Mouse (Mus musculus): Measurements from ENCODE around the gene Dvl1.
A peak's percentile ranks its signal among the peaks of the same experiment; 100 is the strongest.

Gene Dvl1

DNA sequence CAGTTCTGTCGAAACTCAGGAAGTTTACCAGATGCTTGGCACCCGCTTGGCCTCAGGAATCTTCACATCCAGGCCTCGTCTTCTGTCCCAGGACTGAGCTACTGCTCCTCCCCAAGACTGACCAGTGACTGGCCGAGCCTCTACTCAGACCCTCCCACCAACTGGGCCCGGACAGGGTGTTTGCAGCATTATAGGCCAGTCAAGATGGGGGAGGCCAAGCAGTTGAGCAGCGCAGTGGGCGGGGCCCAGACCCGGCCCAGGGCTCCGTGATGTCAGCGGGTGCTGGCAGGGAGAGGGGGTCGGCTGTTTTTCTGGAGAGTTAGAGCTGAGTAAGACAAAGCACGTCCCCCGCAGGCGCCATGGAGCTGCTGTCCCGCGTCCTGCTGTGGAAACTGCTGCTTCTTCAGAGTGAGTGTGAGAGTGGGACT, 7.7 kb upstream of the Dvl1 start, which contains the start of gene Mxra8:
Gene Mxra8 (plus strand): TSS at position 198 of the 428 bp plus-strand sequence.
- DNase-seq (ENCODE audit: low spot score in 2 of 2): peak; percentile 90 to 91

DNA sequence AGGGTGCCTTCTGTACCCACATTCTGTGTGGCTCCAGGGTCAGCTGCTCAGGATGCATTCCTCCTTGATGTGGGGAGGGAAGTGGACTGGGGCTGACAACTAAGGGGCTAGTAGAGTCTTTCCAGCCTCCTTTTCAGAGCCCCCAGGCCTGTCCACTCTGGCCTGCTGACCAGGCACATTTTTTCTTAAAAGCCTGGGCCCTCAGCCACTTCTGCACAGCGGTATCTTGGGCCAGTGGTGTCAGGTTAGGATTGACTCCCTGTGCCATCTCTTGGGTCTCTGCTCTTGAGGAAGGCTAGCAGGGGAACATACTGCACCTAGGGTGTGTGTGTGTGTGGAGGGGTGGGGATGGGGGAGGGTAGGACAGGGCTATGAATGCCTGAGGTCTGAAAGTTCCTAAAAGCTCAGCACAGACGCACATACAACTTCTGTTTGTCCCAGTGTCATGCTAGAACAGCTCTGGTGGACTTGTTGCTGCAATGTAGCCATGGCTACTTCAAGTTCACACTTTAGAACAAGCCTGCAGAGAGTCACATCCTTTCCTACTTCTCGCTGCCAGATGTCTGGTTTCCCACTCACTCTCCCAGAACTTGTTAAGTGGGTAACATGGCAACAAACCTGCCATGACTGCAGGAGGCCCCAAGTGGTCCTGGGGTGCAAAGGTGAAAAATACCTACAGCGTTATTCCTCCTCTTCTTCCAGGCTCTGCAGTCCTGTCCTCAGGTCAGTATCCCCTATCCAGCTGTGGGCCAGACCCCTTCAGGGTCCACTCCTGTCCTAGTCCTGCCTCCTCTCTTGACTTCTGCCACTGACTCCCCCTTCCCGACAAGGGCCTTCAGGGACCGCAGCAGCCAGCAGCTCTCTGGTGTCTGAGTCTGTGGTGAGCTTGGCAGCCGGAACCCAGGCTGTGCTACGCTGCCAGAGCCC, 6.9 kb upstream of the Dvl1 start:
- DNase-seq (ENCODE audit: low spot score in 2 of 2): peak in 1 of 2 experiments; percentile 25

DNA sequence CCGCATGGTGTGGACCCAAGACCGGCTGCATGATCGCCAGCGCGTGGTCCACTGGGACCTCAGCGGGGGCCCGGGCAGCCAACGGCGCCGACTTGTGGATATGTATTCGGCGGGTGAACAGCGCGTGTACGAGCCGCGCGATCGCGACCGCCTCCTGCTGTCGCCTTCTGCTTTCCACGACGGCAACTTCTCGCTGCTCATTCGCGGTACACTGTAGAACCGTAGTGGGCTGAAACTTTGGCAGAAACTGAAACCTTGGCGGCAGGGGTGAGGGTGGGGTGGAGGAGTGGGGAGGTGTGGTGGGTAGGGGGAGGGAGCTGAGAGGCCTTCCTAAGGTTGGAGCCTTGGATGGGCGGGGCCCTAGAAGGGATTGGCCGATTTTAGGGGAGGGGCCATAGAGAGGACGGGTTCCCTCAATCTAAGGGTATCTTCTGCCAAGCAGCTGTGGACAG, 6.2 kb upstream of the Dvl1 start:
- peak in 1 of 2 experiments; percentile 68 for DNase-seq (ENCODE audit: low spot score in 2 of 2)

DNA sequence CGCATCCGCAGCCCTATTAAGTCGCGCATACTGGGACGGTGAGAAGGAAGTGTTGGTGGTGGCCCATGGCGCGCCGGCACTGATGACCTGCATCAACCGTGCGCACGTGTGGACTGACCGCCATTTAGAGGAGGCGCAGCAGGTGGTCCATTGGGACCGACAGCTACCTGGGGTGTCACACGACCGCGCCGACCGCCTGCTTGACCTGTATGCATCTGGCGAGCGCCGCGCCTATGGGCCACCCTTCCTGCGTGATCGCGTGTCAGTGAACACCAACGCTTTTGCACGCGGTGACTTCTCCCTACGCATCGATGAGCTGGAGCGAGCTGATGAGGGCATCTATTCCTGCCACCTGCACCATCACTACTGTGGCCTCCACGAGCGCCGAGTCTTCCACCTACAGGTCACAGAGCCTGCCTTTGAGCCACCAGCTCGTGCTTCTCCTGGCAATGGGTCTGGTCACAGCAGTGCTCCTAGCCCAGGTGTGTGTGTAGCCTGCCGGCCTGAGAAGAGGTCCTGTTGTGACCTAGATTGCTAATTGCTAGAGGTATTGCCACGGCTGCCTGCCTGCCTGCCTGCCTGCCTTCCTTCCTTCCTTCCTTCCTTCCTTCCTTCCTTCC, 5.4 kb upstream of the Dvl1 start:
- DNase-seq (ENCODE audit: low spot score in 2 of 2): peak in 1 of 2 experiments; percentile 17

DNA sequence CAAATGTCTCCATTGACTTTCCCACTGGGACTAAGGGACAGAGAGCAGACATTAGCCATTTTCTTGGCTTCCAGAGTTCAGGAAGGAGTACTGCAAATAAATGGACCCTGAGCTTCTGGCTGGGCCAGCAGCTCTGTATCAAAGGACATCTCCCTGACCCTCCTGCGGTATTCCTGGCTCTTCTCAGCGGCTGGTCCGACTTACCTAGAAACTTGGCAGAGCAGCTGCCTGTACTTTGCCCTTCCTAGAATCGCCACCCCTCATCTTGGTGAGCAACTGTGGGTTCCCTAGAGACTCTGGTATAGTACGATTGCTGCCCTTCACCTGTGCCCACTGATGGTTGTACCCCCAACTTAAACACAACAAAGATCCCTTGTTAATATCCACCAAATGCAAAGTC, 4.0 kb upstream of the Dvl1 start:
- DNase-seq (ENCODE audit: low spot score in 2 of 2): no peak

DNA sequence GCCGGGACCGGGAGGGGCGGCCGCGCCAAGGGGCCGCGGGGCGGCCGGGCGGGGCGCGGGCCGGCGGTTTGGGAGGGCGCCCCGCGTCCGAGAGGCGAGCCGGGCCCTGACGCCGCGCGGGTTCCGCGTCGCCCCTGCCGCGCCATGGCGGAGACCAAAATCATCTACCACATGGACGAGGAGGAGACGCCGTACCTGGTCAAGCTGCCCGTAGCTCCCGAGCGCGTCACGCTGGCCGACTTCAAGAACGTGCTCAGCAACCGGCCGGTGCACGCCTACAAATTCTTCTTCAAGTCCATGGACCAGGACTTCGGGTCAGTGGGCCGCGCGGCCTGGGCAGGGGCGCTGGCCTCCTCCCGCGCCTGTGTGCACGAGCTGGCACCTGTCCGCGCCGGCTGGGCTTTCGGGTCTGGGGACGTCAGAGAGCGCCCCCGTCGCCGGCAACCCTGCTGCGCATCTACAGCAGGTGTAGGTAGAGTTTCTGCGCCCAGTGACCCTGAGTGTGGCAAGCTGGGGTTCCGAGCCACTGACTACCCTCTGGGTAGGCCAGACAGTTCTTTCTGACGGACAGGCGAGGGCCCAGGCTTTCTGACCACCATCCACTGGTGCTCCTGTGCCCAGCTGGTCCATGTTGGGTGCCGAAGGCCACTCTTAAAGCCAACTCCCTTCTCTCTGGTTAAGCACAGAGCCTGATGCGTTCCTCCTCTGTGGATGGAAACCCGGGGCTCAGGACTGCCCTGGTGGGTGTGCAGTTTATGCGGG, 570 bp downstream of the Dvl1 start:
- peak in 1 of 2 experiments; percentile 42 for DNase-seq (ENCODE audit: low spot score in 2 of 2)

DNA sequence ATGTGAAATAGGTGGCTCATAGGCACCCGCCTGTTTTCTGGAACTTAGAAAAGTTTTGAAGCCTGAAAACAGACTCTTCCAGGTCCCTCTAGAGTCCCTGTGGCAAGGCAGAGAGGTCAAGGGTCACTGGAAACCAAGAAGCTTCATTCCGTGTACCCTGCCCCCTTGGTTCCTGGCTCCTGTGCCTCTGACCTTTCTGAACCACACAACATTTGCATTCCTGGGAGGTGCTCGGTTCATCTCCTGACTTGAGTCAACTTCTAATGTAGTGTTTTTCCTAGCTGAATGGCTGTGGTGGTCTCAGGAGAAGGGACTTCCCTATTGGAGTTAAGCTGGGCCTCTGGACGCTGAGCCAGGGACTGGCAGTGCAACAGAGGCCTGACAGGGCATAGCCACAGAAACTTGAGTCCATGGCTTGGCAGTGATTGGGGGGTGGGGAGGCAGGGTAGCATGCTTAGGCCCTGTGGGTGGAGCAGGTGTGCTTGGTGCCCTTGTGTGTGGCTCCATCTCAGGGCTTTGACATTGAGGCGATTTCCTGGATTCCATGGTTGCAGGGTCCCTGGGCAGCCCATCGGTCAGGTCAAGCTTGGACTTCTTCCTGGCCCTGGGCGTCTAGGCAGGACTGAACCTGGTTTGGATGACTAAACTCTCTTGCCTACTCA, 1.4 kb downstream of the Dvl1 start:
- DNase-seq (ENCODE audit: low spot score in 2 of 2): no peak

DNA sequence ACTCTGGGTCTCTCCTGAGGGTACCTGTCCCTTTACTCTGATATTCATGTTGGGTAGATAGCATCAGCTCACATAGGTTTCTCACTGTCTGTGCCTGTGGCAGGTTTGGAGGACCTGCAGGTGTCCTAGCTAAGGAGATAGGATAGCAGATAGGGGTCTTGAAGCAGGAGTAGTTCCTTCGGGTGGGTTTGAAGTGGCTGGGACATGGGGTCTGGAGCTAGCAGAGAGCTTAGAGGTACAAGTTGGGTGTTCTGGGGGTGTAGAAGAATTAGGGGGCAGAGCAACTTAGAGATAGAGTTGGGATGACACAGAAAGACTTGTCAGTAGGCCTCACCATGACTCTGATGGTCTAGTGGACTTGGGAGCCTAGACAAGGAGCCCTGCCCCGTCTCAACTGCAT, 2.2 kb downstream of the Dvl1 start:
- no peak for DNase-seq (ENCODE audit: low spot score in 2 of 2)

DNA sequence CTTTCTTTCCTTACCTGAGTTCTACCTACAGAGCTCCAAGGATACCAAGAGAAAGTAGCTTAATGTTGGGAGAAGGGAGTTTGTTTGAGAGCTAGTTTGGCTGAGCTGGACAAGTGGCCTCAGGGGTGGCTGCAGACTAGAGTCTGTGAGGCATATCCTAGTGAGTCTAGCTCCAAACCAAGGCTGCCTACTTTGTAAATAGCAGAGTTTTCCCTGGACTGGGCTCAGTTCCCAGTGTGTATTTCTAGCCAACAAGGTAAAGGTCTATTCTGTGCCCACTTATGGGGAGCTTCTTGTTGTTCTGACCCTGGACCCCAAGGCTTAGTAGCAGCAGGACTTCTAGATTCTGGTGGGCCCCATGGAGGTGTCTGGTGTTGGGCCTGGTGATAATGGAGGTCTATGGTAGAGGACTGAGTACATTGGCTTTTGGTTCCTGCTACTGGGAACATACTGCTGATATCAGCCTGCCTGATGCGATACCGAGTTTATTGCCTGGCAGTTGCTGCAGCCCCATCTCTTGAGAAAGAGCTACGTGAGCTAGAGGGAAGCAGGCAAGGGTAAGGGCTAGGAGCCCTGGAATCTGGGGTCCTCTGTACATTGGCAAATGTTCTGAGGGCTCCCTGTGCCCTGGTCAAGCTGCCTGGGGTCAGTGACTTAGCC, 2.7 kb downstream of the Dvl1 start:
- no peak for DNase-seq (ENCODE audit: low spot score in 2 of 2)

DNA sequence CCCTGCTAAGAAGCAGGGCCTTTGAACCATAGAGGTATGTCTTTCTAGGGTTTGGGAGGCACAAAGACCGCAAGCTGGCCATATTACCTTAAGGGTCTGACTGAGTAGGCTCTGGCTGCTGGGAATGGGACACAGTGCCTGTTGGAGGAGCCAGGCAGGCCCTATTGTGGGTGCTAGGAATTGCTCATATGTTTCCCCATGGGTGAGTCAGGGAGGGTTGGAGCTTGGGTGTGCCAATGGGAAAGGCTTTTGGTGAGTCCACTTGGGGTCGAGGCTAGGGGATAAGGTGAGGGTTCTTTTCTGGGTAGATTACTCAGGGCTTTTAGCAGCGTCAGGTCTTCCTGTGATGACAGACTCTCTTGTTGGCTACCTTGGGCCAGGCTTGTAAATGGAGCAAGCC, 4.2 kb downstream of the Dvl1 start:
- no peak for DNase-seq (ENCODE audit: low spot score in 2 of 2)

DNA sequence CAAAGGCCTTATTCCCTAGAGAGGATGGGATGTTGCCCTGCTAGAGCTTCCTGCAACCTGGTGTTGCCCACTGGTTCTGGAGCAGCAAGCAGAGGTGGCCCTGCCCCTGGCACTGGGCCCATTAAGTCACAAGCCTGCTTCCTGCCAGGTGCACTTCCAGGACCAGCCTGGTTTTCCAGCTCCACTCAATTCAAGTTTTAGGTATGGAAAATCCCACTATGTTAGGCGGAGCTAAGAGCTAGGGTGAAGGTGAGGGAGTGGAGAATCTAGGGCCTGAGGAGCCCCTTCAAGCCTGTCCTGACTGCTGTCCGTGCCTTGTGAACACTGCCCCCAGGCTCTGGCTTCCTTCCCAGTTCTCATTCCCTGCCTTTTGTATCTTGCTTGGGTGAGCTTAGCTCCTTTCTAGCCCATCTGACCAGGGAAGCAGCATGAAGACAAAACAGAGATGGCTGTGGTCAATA, 4.8 kb downstream of the Dvl1 start:
- DNase-seq (ENCODE audit: low spot score in 2 of 2): no peak

DNA sequence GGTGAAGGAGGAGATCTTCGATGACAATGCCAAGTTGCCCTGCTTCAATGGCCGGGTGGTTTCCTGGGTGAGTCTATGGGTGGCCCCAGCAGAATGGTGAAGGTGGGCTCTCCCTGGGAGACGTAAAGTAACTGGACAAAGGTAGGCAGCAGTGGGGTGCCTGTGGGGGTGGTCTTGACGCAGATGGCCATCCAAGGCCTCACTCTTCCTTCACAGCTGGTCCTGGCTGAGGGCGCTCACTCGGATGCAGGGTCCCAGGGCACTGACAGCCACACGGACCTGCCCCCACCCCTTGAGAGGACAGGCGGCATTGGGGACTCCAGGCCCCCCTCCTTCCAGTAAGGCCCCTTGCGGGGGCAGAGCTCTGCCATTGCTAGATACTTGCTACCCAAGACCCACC, 6.2 kb downstream of the Dvl1 start:
- DNase-seq (ENCODE audit: low spot score in 2 of 2): no peak

DNA sequence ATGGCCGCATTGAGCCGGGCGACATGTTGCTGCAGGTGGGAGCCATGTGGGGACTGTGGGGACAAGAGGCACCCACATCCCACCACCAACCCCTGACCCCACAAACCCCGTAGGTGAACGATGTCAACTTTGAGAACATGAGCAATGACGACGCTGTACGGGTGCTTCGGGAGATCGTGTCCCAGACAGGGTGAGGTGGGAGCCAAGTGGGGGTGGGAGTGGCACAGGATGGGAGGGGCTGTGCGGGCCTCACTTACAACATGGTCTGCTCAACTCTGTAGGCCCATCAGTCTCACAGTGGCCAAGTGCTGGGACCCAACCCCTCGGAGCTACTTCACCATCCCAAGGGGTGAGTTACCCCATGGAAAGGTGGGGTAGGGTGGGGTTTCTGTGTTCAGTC, 7.8 kb downstream of the Dvl1 start:
- no peak for DNase-seq (ENCODE audit: low spot score in 2 of 2)

DNA sequence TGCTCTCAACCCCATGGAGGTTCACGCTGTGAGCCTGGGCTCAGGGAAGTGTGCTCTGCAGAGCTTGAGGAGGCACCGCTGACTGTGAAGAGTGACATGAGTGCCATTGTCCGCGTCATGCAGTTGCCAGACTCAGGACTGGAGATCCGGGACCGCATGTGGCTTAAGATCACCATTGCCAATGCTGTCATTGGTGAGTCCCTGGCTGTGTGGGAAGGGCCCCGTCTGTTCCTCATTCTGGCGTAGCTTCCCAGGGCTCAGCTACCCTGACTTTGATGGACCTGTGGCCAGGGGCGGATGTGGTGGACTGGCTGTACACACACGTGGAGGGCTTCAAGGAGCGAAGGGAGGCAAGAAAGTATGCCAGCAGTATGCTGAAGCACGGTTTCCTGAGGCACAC, 8.9 kb downstream of the Dvl1 start:
- no peak for DNase-seq (ENCODE audit: low spot score in 2 of 2)

DNA sequence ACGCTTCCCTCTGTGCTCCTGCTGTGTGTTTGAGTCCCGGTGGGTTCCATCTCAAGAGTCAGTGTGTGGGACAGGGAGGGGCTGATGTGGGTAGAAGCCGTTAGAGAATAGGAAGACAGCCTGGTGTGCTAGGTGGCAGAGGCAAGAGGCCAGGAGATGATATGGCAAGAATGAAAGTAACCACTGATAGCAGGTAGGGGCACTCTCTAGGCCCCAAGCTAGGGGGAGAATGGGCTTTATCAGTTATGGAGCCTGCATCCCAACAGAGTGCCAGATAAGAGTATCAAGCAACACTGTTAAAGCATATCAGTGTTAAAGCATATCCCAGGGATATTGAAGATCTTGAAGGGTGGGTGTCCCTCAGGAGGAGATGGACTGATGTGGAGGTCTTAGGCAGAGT, 9.7 kb downstream of the Dvl1 start:
- no peak for DNase-seq (ENCODE audit: low spot score in 2 of 2)

DNA sequence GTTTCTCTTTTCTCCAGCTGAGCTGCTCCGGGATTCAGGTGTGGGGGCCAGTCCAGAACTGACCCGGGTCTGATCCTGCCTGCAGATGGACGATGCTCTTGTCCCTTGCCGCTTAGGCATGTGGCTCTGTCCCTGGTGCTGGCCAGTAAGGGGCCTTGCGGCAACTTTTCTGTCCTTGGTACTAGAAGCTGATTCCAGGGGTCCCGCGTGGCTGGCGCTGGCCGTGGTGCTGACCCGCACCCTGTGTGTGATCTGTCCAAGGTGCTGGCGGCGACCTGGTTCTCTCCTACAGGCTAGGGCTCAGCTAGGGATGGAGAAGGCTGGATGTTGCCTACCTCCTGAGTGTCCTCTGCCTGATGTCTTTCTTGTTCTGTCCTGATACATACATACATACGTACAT, 12.1 kb downstream of the Dvl1 start:
- DNase-seq (ENCODE audit: low spot score in 2 of 2): peak in 1 of 2 experiments; percentile 59

DNA sequence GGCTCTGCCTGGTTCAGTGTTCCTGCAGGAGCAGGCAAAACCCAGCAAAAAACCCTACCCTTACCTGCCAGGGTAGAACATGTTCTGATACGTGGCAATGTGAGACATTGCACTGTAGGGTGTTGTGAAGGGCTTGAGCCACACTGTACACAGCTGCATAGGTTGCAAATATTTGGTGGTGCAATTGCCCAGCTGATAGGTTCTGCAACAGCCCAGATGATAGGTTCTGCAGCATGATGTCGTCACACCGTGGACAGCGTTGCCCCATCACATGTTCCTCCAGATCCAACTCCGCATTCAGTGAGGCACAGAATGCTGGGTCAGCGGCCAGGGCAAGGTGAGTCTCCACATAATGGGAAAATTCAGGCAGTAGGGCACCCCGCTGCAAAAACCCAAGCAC, 14.6 kb downstream of the Dvl1 start:
- DNase-seq (ENCODE audit: low spot score in 2 of 2): no peak

DNA sequence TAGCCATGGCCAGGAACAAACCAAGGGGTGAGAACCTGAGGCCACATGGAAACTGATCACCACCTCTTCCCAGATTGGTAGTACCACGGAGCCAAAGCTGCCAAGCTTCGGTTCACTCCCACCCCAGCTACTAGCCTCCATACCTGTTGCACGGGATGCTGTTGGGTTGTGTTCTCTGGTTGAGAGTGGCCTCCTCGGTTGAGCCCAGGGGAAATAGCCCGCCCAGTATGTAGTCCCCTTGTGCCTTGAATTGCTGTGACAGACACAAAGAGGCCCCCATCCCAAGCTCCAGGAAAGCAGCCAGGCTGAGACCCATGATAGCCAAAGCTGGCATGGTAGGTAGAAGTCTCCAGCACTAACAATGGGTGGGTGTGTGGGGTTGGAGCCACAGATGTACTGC, 15.8 kb downstream of the Dvl1 start, which contains the start of gene Tas1r3:
Gene Tas1r3 (minus strand): TSS at position 362 of the 400 bp plus-strand sequence.
- no peak for DNase-seq (ENCODE audit: low spot score in 2 of 2)

DNA sequence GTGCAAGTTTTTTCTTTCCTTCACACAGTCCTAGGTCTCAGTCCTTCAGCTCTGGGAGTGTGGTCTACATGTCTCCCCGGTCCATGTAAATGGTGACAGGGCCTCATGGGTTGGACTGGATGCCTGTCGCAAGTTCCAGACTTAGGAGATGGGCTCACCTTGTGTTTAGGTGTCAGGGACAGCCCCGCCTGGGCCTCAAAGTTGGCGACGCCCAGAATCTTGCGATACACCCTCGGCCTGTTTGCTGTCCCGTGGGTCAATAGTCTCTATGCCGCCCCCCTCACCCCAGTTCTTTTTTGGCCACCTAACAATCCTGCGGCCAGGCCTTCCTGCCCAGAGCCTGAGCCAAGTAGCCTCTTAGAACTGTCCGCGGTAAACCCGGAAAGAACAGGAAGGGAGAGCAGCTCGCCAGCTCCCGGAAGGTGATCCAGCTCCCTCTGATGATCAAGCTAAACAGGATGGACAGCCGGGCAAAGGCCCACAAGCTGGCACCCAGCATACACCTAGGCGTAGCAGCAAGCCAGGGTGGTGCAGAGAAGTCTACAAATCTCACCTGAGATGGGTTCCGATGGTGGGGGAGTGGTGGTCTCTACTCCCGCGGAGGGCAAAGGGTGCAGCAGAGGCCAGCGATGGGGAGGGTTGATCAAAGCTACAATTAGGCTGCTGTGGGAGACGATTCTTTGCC, 21.6 kb downstream of the Dvl1 start:
- no peak for DNase-seq (ENCODE audit: low spot score in 2 of 2)

DNA sequence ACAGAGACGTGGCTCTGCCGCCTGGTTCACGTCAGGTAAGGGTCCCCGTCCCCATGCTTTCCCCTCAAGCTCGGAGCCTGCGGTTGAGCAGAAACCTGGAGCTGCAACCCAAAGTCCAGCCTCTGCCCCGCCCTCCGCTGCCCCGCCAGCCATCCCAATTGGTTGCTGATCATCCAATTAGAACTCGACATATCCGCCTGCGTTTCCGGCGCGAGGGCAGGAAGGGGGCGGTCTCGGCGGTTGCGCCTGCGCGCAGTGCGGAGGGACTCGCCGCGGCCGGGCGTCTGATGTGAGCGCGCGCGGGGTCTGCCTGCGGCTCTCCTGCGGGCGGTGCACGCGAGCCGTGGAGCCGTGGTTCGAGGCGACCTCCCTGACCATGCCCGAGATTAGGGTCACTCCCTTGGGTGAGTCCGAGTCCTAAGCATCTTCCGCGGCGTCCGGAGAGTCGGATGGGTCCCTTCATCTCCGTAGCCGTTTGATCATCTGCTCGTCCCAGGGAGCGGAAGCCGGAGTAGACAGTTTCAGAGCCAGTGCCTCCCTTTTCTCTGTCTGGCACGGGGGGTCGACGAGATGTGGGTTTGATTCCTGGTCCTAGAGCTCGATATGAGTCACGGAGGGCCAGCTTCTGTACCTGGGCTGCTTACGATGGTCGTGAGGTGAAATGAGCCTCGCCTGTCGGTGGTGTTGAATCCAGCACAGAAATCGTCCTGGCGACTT, 22.3 kb downstream of the Dvl1 start, which contains the start of the genes Cptp and Ints11:
Gene Cptp (minus strand): TSS at position 124 of the 717 bp plus-strand sequence.
Gene Ints11 (plus strand): TSS at position 230 of the 717 bp plus-strand sequence.
- DNase-seq (ENCODE audit: low spot score in 2 of 2): peak; percentile 95 to 98
